Mouse (Mus musculus) telencephalon, adult 2 months (tissue): ENCODE data around the gene P3h4.

Source experiments
- DNase-seq: peaks from one replicate; pipeline ENCODE4 v3.0.0-alpha.2; 2011; ENCODE audit warnings: low read depth, low spot score

Gene P3h4

GRCm38 (mm10) chr11:100408835-100409462 lies 5.7 kb downstream of the P3h4 start:
- no peak for DNase-seq

GRCm38 (mm10) chr11:100408076-100408834 lies 6.4 kb downstream of the P3h4 start:
- no peak for DNase-seq

- DNase-seq = no peak
Measured at GRCm38 (mm10) chr11:100406995-100407705, 7.5 kb downstream of the P3h4 start.

- DNase-seq = no peak
Measured at GRCm38 (mm10) chr11:100406273-100406672, 8.4 kb downstream of the P3h4 start.

GRCm38 (mm10) chr11:100404456-100405074 lies 10.1 kb downstream of the P3h4 start:
- no peak for DNase-seq

GRCm38 (mm10) chr11:100403445-100404134 lies 11.0 kb downstream of the P3h4 start:
- no peak for DNase-seq

GRCm38 (mm10) chr11:100402682-100403081 lies 12.0 kb downstream of the P3h4 start:
- DNase-seq = no peak

GRCm38 (mm10) chr11:100402240-100402639 lies 12.4 kb downstream of the P3h4 start:
- no peak for DNase-seq

- no peak for DNase-seq
Measured at GRCm38 (mm10) chr11:100400842-100401241, 13.8 kb downstream of the P3h4 start.

- DNase-seq = no peak
Measured at GRCm38 (mm10) chr11:100399727-100400538, 14.7 kb downstream of the P3h4 start.

GRCm38 (mm10) chr11:100399320-100399719 lies 15.3 kb downstream of the P3h4 start:
- no peak for DNase-seq

- no peak for DNase-seq
Measured at GRCm38 (mm10) chr11:100398517-100398916, 16.1 kb downstream of the P3h4 start.

- peak; percentile 98 for DNase-seq
Measured at GRCm38 (mm10) chr11:100397600-100398389, 16.8 kb downstream of the P3h4 start, which contains the start of gene Jup. Gene Jup, minus strand, starts transcription at chr11:100397763.

GRCm38 (mm10) chr11:100396886-100397599 lies 17.6 kb downstream of the P3h4 start:
- DNase-seq = no peak

GRCm38 (mm10) chr11:100395861-100396631 lies 18.6 kb downstream of the P3h4 start:
- DNase-seq = no peak

GRCm38 (mm10) chr11:100395200-100395599 lies 19.4 kb downstream of the P3h4 start:
- no peak for DNase-seq

- DNase-seq = no peak
Measured at GRCm38 (mm10) chr11:100394353-100395074, 20.1 kb downstream of the P3h4 start.

GRCm38 (mm10) chr11:100393733-100394132 lies 20.9 kb downstream of the P3h4 start:
- no peak for DNase-seq
